Mouse (Mus musculus) intestine, embryonic 15.5 days (tissue): ENCODE data around the gene Emc6. TPM values are rescaled to one million over a fixed set of nuclear protein-coding genes. Genes with fewer than 3 reads are reported as not detected.

Experiments used
- ATAC-seq: fragments of 200-750 bp; cut with Nextera tagmentation; 2 replicates; pipeline ENCODE4 v1.8.0; 2017; ENCODE audit warnings: moderate TSS enrichment, moderate library complexity
- H3K27ac ChIP-seq: fragments of 300-500 bp; sonication (generic); 2 replicates; pipeline ENCODE4 v1.5.1; 2015; ENCODE audit warnings: mild to moderate bottlenecking, inconsistent platforms
- H3K27me3 ChIP-seq: fragments of 300-500 bp; sonication (generic); replicated peaks from 2 replicates; pipeline ENCODE4 v1.6.1; 2015; ENCODE audit warnings: inconsistent platforms
- H3K36me3 ChIP-seq: fragments of 300-500 bp; sonication (generic); 2 replicates; pipeline ENCODE4 v1.6.1; 2015; ENCODE audit warnings: inconsistent platforms
- H3K4me1 ChIP-seq: fragments of 300-500 bp; sonication (generic); replicated peaks from 2 replicates; pipeline ENCODE4 v1.6.1; 2015; ENCODE audit warnings: inconsistent platforms
- H3K4me2 ChIP-seq: fragments of 300-500 bp; sonication (generic); replicated peaks from 2 replicates; pipeline ENCODE4 v1.6.1; 2015; ENCODE audit warnings: mild to moderate bottlenecking, inconsistent platforms
- H3K4me3 ChIP-seq: fragments of 300-500 bp; sonication (generic); replicated peaks from 2 replicates; pipeline ENCODE4 v1.5.1; 2015; ENCODE audit warnings: inconsistent platforms
- H3K9ac ChIP-seq: fragments of 300-500 bp; sonication (generic); 2 replicates; pipeline ENCODE4 v1.6.1; 2015; ENCODE audit warnings: inconsistent platforms
- H3K9me3 ChIP-seq: fragments of 300-500 bp; sonication (generic); 2 replicates; pipeline ENCODE4 v1.6.1; 2016; ENCODE audit warnings: inconsistent platforms
- WGBS: fragments of 180-500 bp; shearing (Covaris S2); methylation state at CpG from one replicate; pipeline ENCODE4 v1.1.7; 2015; 5-methylcytosine and 5-hydroxymethylcytosine counted together
- polyA plus RNA-seq: library from polyadenylated mRNA; unstranded; fragments of >200 nt; fragmentation: Nextera tagmentation; extraction: Ambion mirVana; gene quantifications from 2 replicates; pipeline ENCODE4 v1.2.1, GENCODE M21; 2015

Emc6 gene
- polyA plus RNA-seq, 1 experiment from 2014 or later = 126 TPM

- no peak overlapping the region for H3K27ac ChIP-seq
Observed at GRCm38 (mm10) chr11:73172186-73172585, 4.7 kb downstream of the Emc6 start.

GRCm38 (mm10) chr11:73169231-73169630 lies 7.6 kb downstream of the Emc6 start:
- Histone ChIP-seq H3K4me3 (no peak overlapping the region), H3K4me1 (peaks cover 4% of the 10 kb centered on the region; the same call in 1 of the 2 replicates), H3K27ac (no peak overlapping the region), H3K9ac (no peak overlapping the region), H3K4me2 (no peak overlapping the region), H3K27me3 (no peaks in the 10 kb centered on the region), H3K9me3 (no peaks in the 10 kb centered on the region), H3K36me3 (peaks cover 3% of the 10 kb centered on the region; the same call in 1 of the 2 replicates)
- peak; percentile 60; the same call in 1 of the 2 replicates for ATAC-seq
- 43% methylated on average over 4 of the region's 4 CpGs for WGBS

More at GRCm38 (mm10) chr11:73172186-73172585, 4.7 kb downstream of the Emc6 start:
- H3K36me3 ChIP-seq = peaks cover 3% of the 10 kb centered on the region; the same call in 1 of the 2 replicates
- no peaks in the 10 kb centered on the region for H3K9me3 ChIP-seq
- H3K27me3 ChIP-seq = no peaks in the 10 kb centered on the region
- H3K4me2 ChIP-seq = no peak overlapping the region
- H3K4me1 ChIP-seq = peaks cover 15% of the 10 kb centered on the region
- no peak overlapping the region for H3K9ac ChIP-seq
- no peak overlapping the region for H3K4me3 ChIP-seq
- WGBS = 38% methylated on average over 5 of the region's 5 CpGs
- ATAC-seq = no peak

- no peak overlapping the region for H3K9ac ChIP-seq
- H3K27me3 ChIP-seq = no peaks in the 10 kb centered on the region
- H3K4me1 ChIP-seq = peaks cover 4% of the 10 kb centered on the region; the same call in 1 of the 2 replicates
- 88% methylated on average over 6 of the region's 6 CpGs for WGBS
- no peak for ATAC-seq
- no peaks in the 10 kb centered on the region for H3K9me3 ChIP-seq
- H3K36me3 ChIP-seq = no peaks in the 10 kb centered on the region
- no peak overlapping the region for H3K27ac ChIP-seq
- H3K4me3 ChIP-seq = no peak overlapping the region
- H3K4me2 ChIP-seq = no peak overlapping the region
Observed at GRCm38 (mm10) chr11:73168576-73168975, 8.3 kb downstream of the Emc6 start.

- Histone ChIP-seq H3K4me3 (no peak overlapping the region), H3K9ac (no peak overlapping the region), H3K4me2 (no peak overlapping the region), H3K4me1 (peaks cover 4% of the 10 kb centered on the region; the same call in 1 of the 2 replicates), H3K36me3 (no peaks in the 10 kb centered on the region), H3K27ac (no peak overlapping the region), H3K27me3 (no peaks in the 10 kb centered on the region), H3K9me3 (no peaks in the 10 kb centered on the region)
- 87% methylated on average over 8 of the region's 8 CpGs for WGBS
- ATAC-seq = no peak
Observed at GRCm38 (mm10) chr11:73168071-73168470, 8.8 kb downstream of the Emc6 start.

- no peak for ATAC-seq
- Histone ChIP-seq H3K9ac (no peak overlapping the region), H3K9me3 (no peaks in the 10 kb centered on the region), H3K4me3 (no peak overlapping the region), H3K4me1 (peaks cover 3% of the 10 kb centered on the region; the same call in 1 of the 2 replicates), H3K27me3 (peaks cover 22% of the 10 kb centered on the region), H3K36me3 (no peaks in the 10 kb centered on the region), H3K27ac (no peak overlapping the region), H3K4me2 (no peak overlapping the region)
- WGBS = 56% methylated on average over 5 of the region's 5 CpGs
Observed at GRCm38 (mm10) chr11:73162284-73162683, 14.6 kb downstream of the Emc6 start.

GRCm38 (mm10) chr11:73161616-73162015 lies 15.2 kb downstream of the Emc6 start:
- WGBS = 87% methylated on average over 4 of the region's 4 CpGs

GRCm38 (mm10) chr11:73160811-73161200 lies 16.0 kb downstream of the Emc6 start:
- peak overlapping the region; percentile 88 for H3K4me2 ChIP-seq
- H3K9me3 ChIP-seq = no peaks in the 10 kb centered on the region
- 22% methylated on average over 6 of the region's 6 CpGs for WGBS
- peak; percentile 58; the same call in 1 of the 2 replicates for ATAC-seq
- H3K27ac ChIP-seq = no peak overlapping the region
- H3K36me3 ChIP-seq = no peaks in the 10 kb centered on the region
- peaks cover 3% of the 10 kb centered on the region; the same call in 1 of the 2 replicates for H3K4me1 ChIP-seq
- peaks cover 22% of the 10 kb centered on the region for H3K27me3 ChIP-seq
- H3K9ac ChIP-seq = no peak overlapping the region
- H3K4me3 ChIP-seq = peak overlapping the region; percentile 42; the same call in 1 of the 2 replicates

More at GRCm38 (mm10) chr11:73161616-73162015, 15.2 kb downstream of the Emc6 start:
- Histone ChIP-seq H3K4me1 (peaks cover 3% of the 10 kb centered on the region; the same call in 1 of the 2 replicates), H3K9ac (no peak overlapping the region), H3K27me3 (peaks cover 22% of the 10 kb centered on the region), H3K36me3 (no peaks in the 10 kb centered on the region), H3K9me3 (no peaks in the 10 kb centered on the region), H3K4me2 (no peak overlapping the region), H3K27ac (no peak overlapping the region), H3K4me3 (no peak overlapping the region)
- ATAC-seq = no peak

GRCm38 (mm10) chr11:73159957-73160810 lies 16.7 kb downstream of the Emc6 start, which contains the start of gene P2rx5:
Gene P2rx5 (plus strand): TSS chr11:73160421.
- peak within 1 kb of the TSS; percentile 45; the same call in 1 of the 2 replicates for H3K9ac ChIP-seq
- H3K4me1 ChIP-seq = peaks cover 3% of the 10 kb centered on the region; the same call in 1 of the 2 replicates
- no peaks in the 10 kb centered on the region for H3K36me3 ChIP-seq
- WGBS = 3% methylated on average over 49 of the region's 49 CpGs
- no peaks in the 10 kb centered on the region for H3K9me3 ChIP-seq
- peak within 1 kb of the TSS; percentile 42 for H3K4me3 ChIP-seq
- H3K27ac ChIP-seq = no peak within 1 kb of the TSS
- peak within 1 kb of the TSS; percentile 88 for H3K4me2 ChIP-seq
- peak; percentile 88 for ATAC-seq
- H3K27me3 ChIP-seq = peaks cover 22% of the 10 kb centered on the region

- H3K4me2 ChIP-seq = no peak overlapping the region
- no peak overlapping the region for H3K27ac ChIP-seq
- no peaks in the 10 kb centered on the region for H3K36me3 ChIP-seq
- peaks cover 10% of the 10 kb centered on the region for H3K27me3 ChIP-seq
- H3K4me1 ChIP-seq = no peaks in the 10 kb centered on the region; the same call in 1 of the 2 replicates
- 79% methylated on average over 6 of the region's 6 CpGs for WGBS
- ATAC-seq = no peak
- H3K4me3 ChIP-seq = no peak overlapping the region
- H3K9me3 ChIP-seq = no peaks in the 10 kb centered on the region
- H3K9ac ChIP-seq = no peak overlapping the region
Observed at GRCm38 (mm10) chr11:73155071-73155470, 21.8 kb downstream of the Emc6 start.

GRCm38 (mm10) chr11:73148209-73148608 lies 28.6 kb downstream of the Emc6 start:
- Histone ChIP-seq H3K36me3 (no peaks in the 10 kb centered on the region), H3K9me3 (no peaks in the 10 kb centered on the region), H3K4me2 (no peak overlapping the region), H3K27me3 (no peaks in the 10 kb centered on the region), H3K4me3 (no peak overlapping the region), H3K9ac (no peak overlapping the region), H3K4me1 (no peaks in the 10 kb centered on the region), H3K27ac (no peak overlapping the region)
- ATAC-seq = no peak
- 83% methylated on average over 9 of the region's 9 CpGs for WGBS

GRCm38 (mm10) chr11:73146975-73147365 lies 29.9 kb downstream of the Emc6 start:
- no peaks in the 10 kb centered on the region for H3K36me3 ChIP-seq
- no peak overlapping the region for H3K27ac ChIP-seq
- H3K4me3 ChIP-seq = no peak overlapping the region
- ATAC-seq = no peak
- no peak overlapping the region for H3K9ac ChIP-seq
- no peaks in the 10 kb centered on the region for H3K4me1 ChIP-seq
- 58% methylated on average over 7 of the region's 7 CpGs for WGBS
- no peaks in the 10 kb centered on the region for H3K27me3 ChIP-seq
- H3K9me3 ChIP-seq = no peaks in the 10 kb centered on the region
- no peak overlapping the region for H3K4me2 ChIP-seq

- no peaks in the 10 kb centered on the region for H3K4me1 ChIP-seq
- no peaks in the 10 kb centered on the region for H3K36me3 ChIP-seq
- H3K27me3 ChIP-seq = no peaks in the 10 kb centered on the region
- H3K9me3 ChIP-seq = no peaks in the 10 kb centered on the region
- no peak for ATAC-seq
- H3K9ac ChIP-seq = no peak overlapping the region
- H3K4me3 ChIP-seq = no peak overlapping the region
- 62% methylated on average over 11 of the region's 11 CpGs for WGBS
- H3K27ac ChIP-seq = no peak overlapping the region
- no peak overlapping the region for H3K4me2 ChIP-seq
Observed at GRCm38 (mm10) chr11:73146026-73146974, 30.5 kb downstream of the Emc6 start.
